Mouse (Mus musculus) heart, postnatal 0 days (tissue): ENCODE measurements around the gene Slc6a5.

Experiments used
- CTCF ChIP-seq: IDR thresholded peaks from 2 replicates; pipeline ENCODE4 v1.5.1; 2016; ENCODE audit warnings: antibody characterized with exemption, control low read depth, low read depth
- EP300 ChIP-seq: IDR thresholded peaks from 2 replicates; pipeline ENCODE4 v1.6.1; 2016; ENCODE audit warnings: antibody characterized with exemption, low read depth

DNA sequence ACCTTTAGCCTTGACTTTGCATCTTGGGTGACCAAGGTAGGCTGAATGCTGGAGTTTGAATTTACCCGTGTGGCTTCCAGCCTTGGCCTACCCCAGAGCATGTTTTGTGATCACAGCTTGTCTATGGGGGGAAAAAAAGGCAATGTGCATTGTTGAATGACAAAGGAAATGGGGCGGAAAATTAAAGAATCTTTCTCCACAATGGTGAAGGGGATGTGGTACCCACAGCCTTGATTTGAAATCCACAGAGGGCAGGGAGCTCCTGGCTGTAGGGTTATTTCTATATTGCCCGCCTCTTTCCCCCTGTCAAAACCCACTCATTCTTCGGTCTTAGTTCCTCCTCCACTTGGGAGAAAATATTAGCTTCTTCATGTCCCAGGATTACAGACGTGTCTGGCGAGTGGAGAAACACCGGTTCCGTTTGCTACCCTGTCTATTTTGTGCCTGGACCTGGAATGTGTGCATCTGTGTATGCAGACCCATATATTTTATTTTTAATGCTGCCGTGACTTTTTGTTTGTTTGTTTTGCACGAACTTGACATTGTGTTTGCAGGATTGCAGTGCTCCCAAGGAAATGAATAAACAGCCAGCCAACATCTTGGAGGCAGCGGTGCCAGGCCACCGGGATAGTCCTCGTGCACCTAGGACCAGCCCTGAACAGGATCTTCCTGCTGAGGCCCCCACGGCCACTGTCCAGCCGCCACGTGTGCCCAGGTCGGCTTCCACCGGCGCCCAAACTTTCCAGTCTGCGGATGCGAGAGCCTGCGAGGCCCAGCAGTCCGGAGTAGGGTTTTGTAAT is 1.4 kb downstream of the Slc6a5 start:
- TF ChIP-seq EP300 (no peak), CTCF (no peak)
